Comparison of ENCODE assay signal across 31 mouse cellular contexts in genomic region chr13:98363046-98363445, GRCm38 (mm10). TPM values are rescaled to one million over a fixed set of nuclear protein-coding genes. Genes with fewer than 3 reads are reported as not detected.
A peak's percentile ranks its signal among the peaks of the same experiment; 100 is the strongest.
DNase-seq lines count a peak whose midpoint lies in the region; ATAC-seq and TF ChIP-seq lines count a peak whose summit lies in the region.
"Had no signal": no experiment of that assay in that cellular context is flagged by ENCODE, and none has a peak within 500 bp of the region (broad histone marks: within the 10 kb centered on the region; RNA-seq: fewer than 3 reads in every experiment).

No protein-coding gene starts in this region.

- DNase-seq in forebrain, postnatal 0 days: peak; percentile 4
- DNase-seq in retina, embryonic 14.5 days (ENCODE audit: low spot score): peak; percentile 34
- no peak for DNase-seq in retina, postnatal 1 day
- DNase-seq in embryonic facial prominence, embryonic 10.5 days (ENCODE audit: low spot score): peak; percentile 43
- no peak for DNase-seq in gastrocnemius, postnatal 4 days (ENCODE audit: low spot score in 2 of 2)
- DNase-seq in urinary bladder, postnatal 36 days (ENCODE audit: low spot score in 2 of 2): no peak
- DNase-seq: adrenal gland, postnatal 14 days; cerebellum, adult 18-20 months; gastrocnemius, postnatal 10 days; heart, postnatal 4 days; kidney, adult 2 months; kidney, postnatal 36 days; lung, embryonic 14.5 days; lung, postnatal 14 days; spleen, adult 18-20 months; thymus, postnatal 25 days had no signal

- H3K27me3 ChIP-seq in forebrain, postnatal 0 days (ENCODE audit: insufficient read depth, low read length): peaks cover 86% of the 10 kb centered on the region
- H3K27me3 ChIP-seq in forebrain, embryonic 15.5 days: peaks cover 85% of the 10 kb centered on the region
- H3K27me3 ChIP-seq in embryonic facial prominence, embryonic 10.5 days (replicated peaks; ENCODE audit: low read depth, poor library complexity, severe bottlenecking): peaks cover 100% of the 10 kb centered on the region

- ATAC-seq in forebrain, postnatal 0 days: no peak
- no peak for ATAC-seq in forebrain, embryonic 15.5 days (replicated peaks)
- ATAC-seq: CD4-positive, CD25-positive, alpha-beta regulatory T cell, adult 4 months; forebrain, embryonic 14.5 days; inflammation-experienced regulatory T-cells, adult 6 months had no signal

- no peaks in the 10 kb centered on the region for H3K36me3 ChIP-seq in forebrain, postnatal 0 days (ENCODE audit: insufficient read depth)
- H3K36me3 ChIP-seq in forebrain, embryonic 15.5 days: no peaks in the 10 kb centered on the region
- H3K36me3 ChIP-seq in embryonic facial prominence, embryonic 10.5 days (replicated peaks): no peaks in the 10 kb centered on the region
- H3K36me3 ChIP-seq: heart, embryonic 10.5 days; heart, embryonic 15.5 days; hindbrain, embryonic 15.5 days; limb, embryonic 12.5 days; liver, embryonic 15.5 days had no signal

- no peaks in the 10 kb centered on the region for H3K4me1 ChIP-seq in forebrain, postnatal 0 days (ENCODE audit: insufficient read depth)
- peaks cover 9% of the 10 kb centered on the region for H3K4me1 ChIP-seq in forebrain, embryonic 15.5 days
- peaks cover 35% of the 10 kb centered on the region for H3K4me1 ChIP-seq in embryonic facial prominence, embryonic 10.5 days
- H3K4me1 ChIP-seq: liver, embryonic 15.5 days had no signal

- no peak overlapping the region for H3K27ac ChIP-seq in forebrain, postnatal 0 days (ENCODE audit: low read depth, low read length)
- no peak overlapping the region for H3K27ac ChIP-seq in forebrain, embryonic 15.5 days (replicated peaks)
- no peak overlapping the region for H3K27ac ChIP-seq in embryonic facial prominence, embryonic 10.5 days (replicated peaks)
- H3K27ac ChIP-seq: heart, embryonic 10.5 days; heart, embryonic 15.5 days; hindbrain, embryonic 15.5 days; layer of hippocampus, adult 2 months; left cerebral cortex, adult 2 months; limb, embryonic 12.5 days; liver, embryonic 15.5 days had no signal

- WGBS in forebrain, postnatal 0 days: 6% methylated on average over 4 of the region's 4 CpGs
- WGBS in forebrain, embryonic 15.5 days: 5% methylated on average over 4 of the region's 4 CpGs
- 2% methylated on average over 4 of the region's 4 CpGs for WGBS in embryonic facial prominence, embryonic 10.5 days

- H3K4me3 ChIP-seq in forebrain, postnatal 0 days (ENCODE audit: low read depth, low read length): no peak overlapping the region
- no peak overlapping the region for H3K4me3 ChIP-seq in forebrain, embryonic 15.5 days
- no peak overlapping the region for H3K4me3 ChIP-seq in embryonic facial prominence, embryonic 10.5 days
- H3K4me3 ChIP-seq: erythroblast, embryonic 14.5 days; heart, embryonic 10.5 days; heart, embryonic 15.5 days; hindbrain, embryonic 15.5 days; layer of hippocampus, adult 2 months; left cerebral cortex, adult 2 months; limb, embryonic 12.5 days; liver, embryonic 15.5 days had no signal

- no peaks in the 10 kb centered on the region for H3K9me3 ChIP-seq in forebrain, postnatal 0 days (ENCODE audit: low read length)
- no peaks in the 10 kb centered on the region; the same call in 1 of the 2 replicates for H3K9me3 ChIP-seq in forebrain, embryonic 15.5 days
- no peaks in the 10 kb centered on the region for H3K9me3 ChIP-seq in embryonic facial prominence, embryonic 10.5 days
- H3K9me3 ChIP-seq: heart, embryonic 10.5 days; heart, embryonic 15.5 days; limb, embryonic 12.5 days; liver, embryonic 15.5 days had no signal

- TF ChIP-seq CTCF in forebrain, postnatal 0 days (IDR thresholded peaks at IDR 0.05; ENCODE audit: low read depth): no peak

- H3K9ac ChIP-seq in forebrain, postnatal 0 days: no peak overlapping the region
- H3K9ac ChIP-seq in forebrain, embryonic 15.5 days (replicated peaks): no peak overlapping the region
- H3K9ac ChIP-seq: heart, embryonic 15.5 days; hindbrain, embryonic 15.5 days; limb, embryonic 12.5 days; liver, embryonic 15.5 days; lung, embryonic 14.5 days had no signal

- no peak overlapping the region for H3K4me2 ChIP-seq in forebrain, postnatal 0 days (ENCODE audit: low read depth)
- no peak overlapping the region for H3K4me2 ChIP-seq in forebrain, embryonic 15.5 days (replicated peaks)
- H3K4me2 ChIP-seq: heart, embryonic 15.5 days; hindbrain, embryonic 15.5 days; limb, embryonic 12.5 days; liver, embryonic 15.5 days; lung, embryonic 14.5 days had no signal

RNA-seq across cellular contexts. Expression of gene Foxd1, which starts 9.0 kb away (rescaled TPM):
- total RNA-seq in forebrain, postnatal 0 days (2014; rRNA removed): 2.0 and 2.2 TPM in 2 replicates
- polyA plus RNA-seq in forebrain, postnatal 0 days (2015; fragmentation: Nextera tagmentation; extraction: Ambion mirVana): 0.62 and 0.86 TPM in 2 replicates
- polyA plus RNA-seq in forebrain, embryonic 15.5 days (2015; fragmentation: Nextera tagmentation; extraction: Ambion mirVana): 0.55 and 0.56 TPM in 2 replicates
- polyA plus RNA-seq in embryonic facial prominence, embryonic 10.5 days (2016; fragmentation: Nextera tagmentation; extraction: Ambion mirVana): 3.7 and 4.3 TPM in 2 replicates
- under 1 TPM; 0.44 to 0.60 TPM for total RNA-seq in gastrocnemius, postnatal 4 days (2021)
- total RNA-seq: common myeloid progenitor, adult 5-6 weeks; granulocyte monocyte progenitor cell, adult 5-6 weeks; liver, adult 2 months had no signal
- polyA plus RNA-seq: CD4-positive, CD25-positive, alpha-beta regulatory T cell, adult 4 months; erythroblast, embryonic 14.5 days; heart, embryonic 15.5 days; inflammation-experienced regulatory T-cells, adult 6 months; liver, adult 2 months; liver, embryonic 15.5 days; lung, embryonic 14.5 days had no signal

RNA-seq across cellular contexts. Expression of gene Btf3, which starts 46.2 kb away (rescaled TPM):
- total RNA-seq in forebrain, postnatal 0 days (2014; rRNA removed): 435 and 523 TPM in 2 replicates
- 562 and 667 TPM in 2 replicates for polyA plus RNA-seq in forebrain, postnatal 0 days (2015; fragmentation: Nextera tagmentation; extraction: Ambion mirVana)
- polyA plus RNA-seq in forebrain, embryonic 15.5 days (2015; fragmentation: Nextera tagmentation; extraction: Ambion mirVana): 585 and 597 TPM in 2 replicates
- 764 and 773 TPM in 2 replicates for polyA plus RNA-seq in embryonic facial prominence, embryonic 10.5 days (2016; fragmentation: Nextera tagmentation; extraction: Ambion mirVana)
- total RNA-seq in gastrocnemius, postnatal 4 days (2021): 100 to 1,000 TPM; 364 to 369 TPM

Comparison
In these comparisons a context has a peak if more than half of its experiments do, and no peak if none do; other contexts are left out.
1. DNase-seq: peak in forebrain, postnatal 0 days (single experiment), retina, embryonic 14.5 days (single experiment) and embryonic facial prominence, embryonic 10.5 days (single experiment); none in retina, postnatal 1 day (single experiment), gastrocnemius, postnatal 4 days (0 of 2) and urinary bladder, postnatal 36 days (0 of 2).